Mouse (Mus musculus) G1E-ER4 (cell line): ENCODE measurements around the gene Heatr5a. TPM values are rescaled to one million over a fixed set of nuclear protein-coding genes. Genes with fewer than 3 reads are reported as not detected.

Source experiments
- GATA1 ChIP-seq: IDR thresholded peaks from one replicate; pipeline ENCODE4 v1.8.0; 2012; ENCODE audit warnings: low read length, inconsistent platforms
- polyA plus RNA-seq: library from polyadenylated mRNA; stranded (reverse); fragments of >175 nt; gene quantifications from 2 replicates; pipeline ENCODE4 v1.2.3, GENCODE M21; 2012

The Heatr5a gene
- polyA plus RNA-seq, 1 experiment, result 2.2 TPM

- no peak for TF ChIP-seq GATA1
These were observed 126.3 kb downstream of the Heatr5a start for GRCm38 (mm10) chr12:51844771-51845256.

- no peak for TF ChIP-seq GATA1
These were observed 127.3 kb downstream of the Heatr5a start for GRCm38 (mm10) chr12:51843576-51844520.

DNA sequence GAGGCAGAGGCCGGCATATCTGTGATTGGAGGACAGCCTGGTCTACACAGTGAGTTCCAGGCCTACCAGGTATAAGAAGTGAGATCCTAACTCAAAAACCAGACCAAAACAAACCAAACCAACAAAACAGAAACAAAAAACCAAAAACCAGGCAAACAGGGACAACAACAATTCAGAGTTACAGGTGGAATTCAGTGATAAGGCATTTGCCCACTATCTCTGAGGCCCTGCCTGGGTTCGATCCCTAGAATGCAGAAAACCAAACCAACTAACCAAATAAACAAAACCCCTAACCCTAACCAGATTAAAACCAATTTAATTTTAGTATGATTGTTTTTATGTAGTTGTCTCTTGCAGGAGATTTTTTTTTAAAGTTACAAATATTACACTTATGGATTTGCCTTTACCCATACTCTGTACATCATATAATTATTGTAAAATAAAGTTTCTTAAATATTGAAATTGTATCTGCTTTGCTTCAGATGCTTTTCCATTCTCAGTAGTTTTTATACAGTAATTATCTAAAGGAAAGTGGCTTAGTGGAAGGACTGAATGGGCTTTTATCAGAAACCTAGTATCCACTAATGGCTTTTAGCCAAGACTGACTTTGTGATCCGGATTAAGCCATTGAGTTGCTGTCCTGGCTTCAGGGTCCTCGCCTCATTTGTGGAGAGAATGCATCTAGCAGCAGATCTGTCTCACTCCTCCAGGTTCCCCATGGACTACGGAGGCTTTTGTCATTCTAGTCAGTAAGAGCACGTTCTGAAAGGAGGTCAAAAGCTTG lies 128.8 kb downstream of the Heatr5a start:
- no peak for TF ChIP-seq GATA1

- no peak for TF ChIP-seq GATA1
These were observed 131.3 kb downstream of the Heatr5a start for GRCm38 (mm10) chr12:51839856-51840255.

DNA sequence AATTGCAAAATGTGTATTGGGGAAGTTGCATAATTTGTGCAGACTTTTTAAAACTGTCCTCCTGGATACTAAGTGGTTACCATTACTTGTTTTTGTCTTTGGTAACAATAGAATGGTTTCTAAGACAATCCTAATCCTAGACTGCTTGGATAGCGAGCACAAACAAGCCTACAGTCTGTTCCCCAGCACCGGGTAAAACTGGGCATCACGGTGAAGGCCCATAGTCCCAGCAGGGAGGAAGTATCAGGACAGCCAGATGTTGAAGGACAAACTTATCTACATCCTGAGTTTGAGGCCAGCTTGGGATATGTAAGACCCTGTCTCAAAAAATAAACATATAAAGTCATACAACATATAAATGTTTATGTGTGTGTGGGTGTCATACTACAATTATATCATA lies 135.9 kb downstream of the Heatr5a start:
- TF ChIP-seq GATA1, result no peak

- no peak for TF ChIP-seq GATA1
These were observed 139.2 kb downstream of the Heatr5a start for GRCm38 (mm10) chr12:51831931-51832330.

- TF ChIP-seq GATA1, result no peak
These were observed 139.8 kb downstream of the Heatr5a start for GRCm38 (mm10) chr12:51831296-51831695.

- no peak for TF ChIP-seq GATA1
These were observed 140.4 kb downstream of the Heatr5a start for GRCm38 (mm10) chr12:51830671-51831070.

DNA sequence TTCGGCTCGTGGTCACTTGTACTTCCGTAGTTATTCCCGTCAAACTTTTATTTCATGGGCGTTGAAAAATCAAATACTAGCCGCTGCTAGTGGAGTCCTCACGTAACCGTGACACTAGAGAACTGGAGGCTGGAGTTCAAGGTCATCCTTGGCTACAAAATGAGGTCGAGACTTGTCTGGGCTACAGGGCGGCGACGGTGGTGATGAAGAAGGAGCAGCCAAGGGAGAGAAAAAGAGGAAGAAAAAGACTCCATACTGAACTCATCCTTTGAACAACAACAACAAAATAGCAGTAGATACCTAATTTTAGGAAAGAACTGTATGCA lies 141.1 kb downstream of the Heatr5a start:
- TF ChIP-seq GATA1, result no peak

GRCm38 (mm10) chr12:51829290-51830076 lies 141.6 kb downstream of the Heatr5a start, which contains the start of gene Hectd1:
Gene Hectd1 (minus strand): TSS chr12:51829536.
- TF ChIP-seq GATA1, result no peak

DNA sequence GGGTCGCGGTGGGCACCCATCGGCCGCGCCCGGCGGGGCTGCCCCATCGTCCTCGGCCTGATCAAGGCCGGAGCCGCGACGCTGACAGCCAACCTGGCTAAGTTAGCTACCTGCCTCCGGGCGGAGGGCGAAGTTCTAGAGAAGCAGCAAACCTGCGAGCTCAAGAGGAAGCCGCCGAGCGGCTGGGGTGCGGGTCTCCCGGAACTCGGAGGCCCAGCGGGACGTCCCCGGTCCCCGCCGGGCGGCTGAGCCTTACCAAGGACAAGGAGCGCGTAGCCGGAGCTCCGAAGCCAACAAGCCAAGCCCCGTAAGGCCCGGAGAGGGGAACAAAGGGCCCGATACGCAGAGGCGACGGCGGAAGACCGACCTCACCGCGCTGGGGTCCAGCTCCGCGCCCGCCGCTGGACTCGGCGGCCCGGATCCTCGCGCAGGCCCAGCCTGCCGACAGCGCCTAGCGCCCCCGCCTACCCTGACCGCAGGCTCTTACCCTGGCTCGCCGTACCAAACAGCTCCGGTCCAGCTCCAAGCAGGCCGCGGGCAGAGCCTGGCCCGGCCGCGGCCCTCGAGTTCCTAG lies 142.3 kb downstream of the Heatr5a start:
- TF ChIP-seq GATA1, result no peak

GRCm38 (mm10) chr12:51827958-51828650 lies 143.0 kb downstream of the Heatr5a start:
- TF ChIP-seq GATA1, result no peak

Other genes with a start within 250 kb of the Heatr5a start
- 14.7 and 24.1 TPM in 2 replicates for gene Hectd1, start 141.8 kb downstream of the Heatr5a start, polyA plus RNA-seq
- gene Dtd2, start 35.2 kb upstream of the Heatr5a start, polyA plus RNA-seq, result 9.7 and 10.6 TPM in 2 replicates
- not detected in 2 replicates for gene Gpr33, start 56.7 kb upstream of the Heatr5a start, polyA plus RNA-seq
- gene Nubpl, start 126.4 kb upstream of the Heatr5a start, polyA plus RNA-seq, result 12.8 and 23.8 TPM in 2 replicates